Mouse (Mus musculus) limb, embryonic 15.5 days (tissue): ENCODE results near the gene Stab1. TPM values are rescaled to one million over a fixed set of nuclear protein-coding genes. Genes with fewer than 3 reads are reported as not detected.
A peak's percentile ranks its signal among the peaks of the same experiment; 100 is the strongest.

Experiments used
- ATAC-seq: fragments of 200-750 bp; cut with Nextera tagmentation; 2 replicates; pipeline ENCODE4 v1.8.0; 2017; ENCODE audit warnings: low read depth, moderate TSS enrichment; ENCODE audit not compliant: insufficient number of reproducible peaks, low FRiP score, low TSS enrichment
- H3K27ac ChIP-seq: fragments of 300-500 bp; sonication (generic); 2 replicates; pipeline ENCODE4 v1.5.1; 2015; ENCODE audit warnings: moderate library complexity, mild to moderate bottlenecking, inconsistent platforms
- H3K27me3 ChIP-seq: fragments of 300-500 bp; sonication (generic); 2 replicates; pipeline ENCODE4 v1.6.1; 2015; ENCODE audit warnings: inconsistent platforms
- H3K36me3 ChIP-seq: fragments of 300-500 bp; sonication (generic); 2 replicates; pipeline ENCODE4 v1.6.1; 2015; ENCODE audit warnings: inconsistent platforms
- H3K4me1 ChIP-seq: fragments of 300-500 bp; sonication (generic); 2 replicates; pipeline ENCODE4 v1.6.1; 2015; ENCODE audit warnings: inconsistent platforms
- H3K4me2 ChIP-seq: fragments of 300-500 bp; sonication (generic); 2 replicates; pipeline ENCODE4 v1.6.1; 2015; ENCODE audit warnings: mild to moderate bottlenecking, inconsistent platforms
- H3K4me3 ChIP-seq: fragments of 300-500 bp; sonication (generic); 2 replicates; pipeline ENCODE4 v1.5.1; 2015; ENCODE audit warnings: mild to moderate bottlenecking, inconsistent platforms
- H3K9ac ChIP-seq: fragments of 300-500 bp; sonication (generic); 2 replicates; pipeline ENCODE4 v1.6.1; 2015; ENCODE audit warnings: inconsistent platforms
- H3K9me3 ChIP-seq: fragments of 300-500 bp; sonication (generic); 2 replicates; pipeline ENCODE4 v1.6.1; 2016; ENCODE audit warnings: inconsistent platforms
- WGBS: fragments of 180-500 bp; shearing (Covaris S2); methylation state at CpG from one replicate; pipeline ENCODE4 v1.1.7; 2015; 5-methylcytosine and 5-hydroxymethylcytosine counted together
- polyA plus RNA-seq: library from polyadenylated mRNA; unstranded; fragments of >200 nt; fragmentation: Nextera tagmentation; extraction: Ambion mirVana; gene quantifications from 2 replicates; pipeline ENCODE4 v1.2.1, GENCODE M21; 2015

Stab1 gene
- polyA plus RNA-seq, 1 experiment from 2014 or later: 42.5 TPM

DNA sequence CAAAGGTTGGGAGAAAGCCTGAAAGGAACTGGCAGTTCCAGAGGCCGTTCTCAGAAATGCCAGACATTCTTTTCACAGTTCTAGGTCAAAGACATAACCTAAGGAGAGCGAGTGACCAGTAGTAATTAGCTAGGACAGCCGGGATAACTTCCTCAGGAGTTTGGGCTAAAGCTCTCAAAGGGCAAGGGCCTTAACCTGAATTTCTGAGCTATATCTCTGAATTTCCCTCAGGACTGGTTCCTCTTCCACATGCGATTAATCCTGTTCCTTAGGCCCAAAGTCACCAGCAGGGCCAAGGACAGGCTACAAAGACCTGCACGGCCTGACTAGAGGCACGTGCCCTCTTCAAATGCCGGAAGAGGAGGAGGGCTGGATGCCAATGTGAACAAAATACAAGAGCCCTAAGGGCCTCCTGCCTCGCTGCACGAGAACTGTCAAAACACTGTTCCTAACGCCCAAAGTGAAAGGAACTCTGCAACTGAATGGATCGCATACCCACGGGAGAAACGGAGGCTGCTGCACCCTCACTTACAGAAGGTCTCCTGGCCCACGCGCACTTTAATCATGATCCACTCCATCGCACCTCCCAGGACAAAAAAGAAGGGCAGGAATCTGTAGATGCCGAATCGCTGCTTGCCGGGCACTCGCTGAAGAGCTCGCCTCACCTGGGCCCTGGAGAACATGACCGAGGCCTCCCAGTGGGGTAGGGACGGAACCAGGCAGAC lies 40.2 kb downstream of the Stab1 start:
- Histone ChIP-seq H3K36me3 (peaks cover 9% of the 10 kb centered on the region), H3K4me3 (peak overlapping the region; percentile 66), H3K4me1 (peaks cover 55% of the 10 kb centered on the region), H3K27me3 (no peaks in the 10 kb centered on the region), H3K9me3 (no peaks in the 10 kb centered on the region), H3K4me2 (peak overlapping the region; percentile 69), H3K27ac (peak overlapping the region; percentile 84), H3K9ac (peak overlapping the region; percentile 67)
- no peak for ATAC-seq
- under 1% methylated on average over 23 of the region's 23 CpGs for WGBS

GRCm38 (mm10) chr14:31126826-31127225 lies 41.6 kb downstream of the Stab1 start:
- H3K9me3 ChIP-seq: no peaks in the 10 kb centered on the region
- H3K36me3 ChIP-seq: peaks cover 12% of the 10 kb centered on the region
- H3K9ac ChIP-seq: no peak overlapping the region
- H3K4me3 ChIP-seq: no peak overlapping the region
- 0 out of 2 replicates have a peak overlapping the region, but pooled peaks have one; percentile 3 for H3K4me2 ChIP-seq
- no peak overlapping the region for H3K27ac ChIP-seq
- H3K27me3 ChIP-seq: no peaks in the 10 kb centered on the region
- WGBS: 93% methylated on average over 8 of the region's 8 CpGs
- H3K4me1 ChIP-seq: peaks cover 40% of the 10 kb centered on the region
- ATAC-seq: no peak

DNA sequence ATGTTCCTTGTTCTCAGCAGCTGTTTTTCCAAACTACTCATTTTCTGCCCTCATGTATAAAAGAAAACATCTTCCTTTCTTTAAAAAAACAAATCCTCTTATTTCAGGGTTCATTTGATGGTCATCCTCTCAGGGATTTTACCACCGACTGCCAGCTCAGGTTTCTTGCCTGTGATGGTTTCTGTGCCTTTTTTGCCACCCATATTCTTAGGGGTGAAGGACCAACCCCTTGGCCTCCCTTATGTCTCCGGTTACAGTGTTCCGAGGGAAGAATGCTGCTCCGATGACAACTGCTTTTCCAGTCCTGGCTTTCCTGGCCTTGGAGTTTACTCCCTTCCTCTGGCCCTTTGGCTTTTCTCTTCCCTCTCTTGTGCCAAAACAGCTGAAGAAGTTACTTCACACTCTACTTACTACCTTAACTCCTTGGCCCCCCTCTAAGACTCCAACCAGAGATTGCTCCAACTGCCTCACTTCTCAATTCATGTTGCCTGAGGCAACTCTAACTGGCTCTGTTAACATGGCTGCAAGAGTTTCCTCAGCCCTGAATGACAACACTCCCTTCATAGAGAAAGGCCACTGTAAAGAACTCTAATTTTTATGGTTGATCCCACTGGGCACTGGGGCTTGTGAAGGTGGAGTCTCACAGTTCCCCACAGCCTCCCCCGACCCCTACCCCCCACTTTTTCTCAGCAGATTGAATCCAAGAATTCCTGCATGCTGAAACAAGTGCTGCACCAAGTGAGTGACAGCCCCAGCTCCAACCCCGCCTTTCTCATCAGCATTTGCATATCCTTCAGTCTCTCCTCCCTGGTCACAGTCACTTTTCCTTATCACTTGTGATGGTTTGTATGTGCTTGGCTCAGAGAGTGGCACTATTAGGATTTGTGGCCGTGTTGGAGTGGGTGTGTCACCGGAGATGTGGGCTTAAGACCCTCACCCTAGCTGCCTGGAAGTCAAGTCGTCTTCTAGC lies 43.0 kb downstream of the Stab1 start:
- WGBS: 40% methylated on average over 9 of the region's 9 CpGs
- H3K4me1 ChIP-seq: peaks cover 35% of the 10 kb centered on the region
- no peak overlapping the region for H3K4me3 ChIP-seq
- no peaks in the 10 kb centered on the region for H3K27me3 ChIP-seq
- no peak overlapping the region for H3K9ac ChIP-seq
- peak overlapping the region; percentile 78 for H3K27ac ChIP-seq
- no peak for ATAC-seq
- H3K4me2 ChIP-seq: 0 out of 2 replicates have a peak overlapping the region, but pooled peaks have one; percentile 15
- no peaks in the 10 kb centered on the region for H3K9me3 ChIP-seq
- peaks cover 16% of the 10 kb centered on the region for H3K36me3 ChIP-seq

GRCm38 (mm10) chr14:31115522-31115921 lies 52.9 kb downstream of the Stab1 start:
- no peaks in the 10 kb centered on the region for H3K9me3 ChIP-seq
- H3K36me3 ChIP-seq: peaks cover 68% of the 10 kb centered on the region
- H3K4me2 ChIP-seq: no peak overlapping the region
- no peak overlapping the region for H3K4me3 ChIP-seq
- no peaks in the 10 kb centered on the region for H3K4me1 ChIP-seq
- 63% methylated on average over 2 of the region's 2 CpGs for WGBS
- ATAC-seq: no peak
- no peaks in the 10 kb centered on the region for H3K27me3 ChIP-seq
- H3K27ac ChIP-seq: no peak overlapping the region
- H3K9ac ChIP-seq: no peak overlapping the region

GRCm38 (mm10) chr14:31114011-31114410 lies 54.4 kb downstream of the Stab1 start:
- WGBS: 75% methylated on average over 3 of the region's 3 CpGs

DNA sequence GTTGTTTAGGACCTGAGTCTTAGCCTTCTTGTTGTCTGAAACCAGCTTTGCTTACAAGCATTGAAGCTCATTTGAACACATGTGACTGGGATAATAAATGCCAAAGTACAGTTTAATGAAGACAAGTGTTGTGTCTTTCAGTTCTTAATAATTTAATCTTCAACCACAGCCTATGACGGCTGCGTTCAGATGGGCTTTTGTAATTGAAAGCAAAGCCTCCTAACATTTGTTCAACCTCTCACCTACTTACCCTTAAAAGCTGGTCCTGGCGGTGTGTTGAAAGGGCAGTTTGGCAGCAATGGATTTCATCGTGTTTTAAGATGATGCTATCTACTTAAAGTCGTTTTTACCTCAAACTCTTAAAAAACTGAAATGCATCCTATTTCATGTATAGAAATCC lies 56.3 kb downstream of the Stab1 start:
- no peaks in the 10 kb centered on the region for H3K27me3 ChIP-seq
- no peaks in the 10 kb centered on the region for H3K4me1 ChIP-seq
- no peak overlapping the region for H3K4me3 ChIP-seq
- H3K27ac ChIP-seq: no peak overlapping the region
- 84% methylated on average over 5 of the region's 5 CpGs for WGBS
- no peak for ATAC-seq
- H3K9ac ChIP-seq: no peak overlapping the region
- peaks cover 76% of the 10 kb centered on the region for H3K36me3 ChIP-seq
- no peak overlapping the region for H3K4me2 ChIP-seq
- no peaks in the 10 kb centered on the region for H3K9me3 ChIP-seq

More at GRCm38 (mm10) chr14:31114011-31114410, 54.4 kb downstream of the Stab1 start:
- no peaks in the 10 kb centered on the region for H3K9me3 ChIP-seq
- no peaks in the 10 kb centered on the region for H3K27me3 ChIP-seq
- no peaks in the 10 kb centered on the region for H3K4me1 ChIP-seq
- no peak overlapping the region for H3K9ac ChIP-seq
- H3K4me2 ChIP-seq: no peak overlapping the region
- H3K4me3 ChIP-seq: no peak overlapping the region
- ATAC-seq: no peak
- peaks cover 75% of the 10 kb centered on the region for H3K36me3 ChIP-seq
- H3K27ac ChIP-seq: no peak overlapping the region

DNA sequence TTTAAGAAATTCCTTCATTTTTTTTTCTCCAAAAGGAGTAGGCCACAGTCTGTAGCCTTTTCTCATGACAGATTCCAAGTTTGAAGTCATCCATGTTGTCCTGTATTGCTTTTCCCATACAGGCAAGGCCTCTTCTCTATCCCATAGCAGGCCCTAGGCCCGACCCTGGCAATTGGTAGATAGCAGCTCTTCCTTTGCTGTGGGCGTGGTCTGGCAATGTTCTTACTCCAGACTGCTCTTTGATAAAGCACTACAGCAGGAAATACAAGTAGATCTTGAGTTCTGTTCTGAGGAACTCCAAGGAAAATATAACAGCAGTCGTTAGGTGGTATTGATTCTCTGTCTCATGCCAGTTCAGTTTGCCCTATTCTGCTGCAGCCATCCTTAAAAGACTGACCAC lies 57.8 kb downstream of the Stab1 start:
- Histone ChIP-seq H3K4me1 (no peaks in the 10 kb centered on the region), H3K9ac (no peak overlapping the region), H3K9me3 (no peaks in the 10 kb centered on the region), H3K27me3 (no peaks in the 10 kb centered on the region), H3K4me3 (no peak overlapping the region), H3K4me2 (no peak overlapping the region), H3K27ac (no peak overlapping the region), H3K36me3 (peaks cover 77% of the 10 kb centered on the region)
- 74% methylated on average over 3 of the region's 3 CpGs for WGBS
- no peak for ATAC-seq

- Histone ChIP-seq H3K4me1 (no peaks in the 10 kb centered on the region), H3K4me2 (no peak overlapping the region), H3K36me3 (peaks cover 57% of the 10 kb centered on the region), H3K9me3 (no peaks in the 10 kb centered on the region), H3K27ac (no peak overlapping the region), H3K27me3 (no peaks in the 10 kb centered on the region), H3K4me3 (no peak overlapping the region), H3K9ac (no peak overlapping the region)
- no peak for ATAC-seq
- 77% methylated on average over 2 of the region's 2 CpGs for WGBS
Measured at GRCm38 (mm10) chr14:31105156-31105555, 63.3 kb downstream of the Stab1 start.

DNA sequence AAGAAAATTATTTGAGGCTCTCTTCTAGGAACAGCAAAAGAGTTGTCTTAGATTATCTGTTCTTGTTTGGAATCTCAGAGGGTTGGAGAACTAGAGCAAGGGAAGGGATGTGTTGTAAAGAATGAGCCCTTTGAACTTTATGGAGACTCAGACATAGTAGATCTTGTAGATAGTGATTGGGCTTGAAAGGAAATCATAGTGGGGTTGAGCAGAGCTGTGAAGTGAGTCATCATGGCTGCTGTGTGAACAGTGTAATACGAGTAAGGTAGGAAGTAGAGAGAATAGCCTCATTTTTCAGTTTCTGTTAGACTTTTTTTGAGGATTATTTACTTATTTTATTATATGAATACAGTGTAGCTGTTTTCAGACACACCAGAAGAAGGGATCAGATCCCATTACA lies 78.5 kb downstream of the Stab1 start:
- Histone ChIP-seq H3K4me2 (no peak overlapping the region), H3K27ac (no peak overlapping the region), H3K9me3 (no peaks in the 10 kb centered on the region), H3K27me3 (no peaks in the 10 kb centered on the region), H3K4me1 (no peaks in the 10 kb centered on the region), H3K9ac (no peak overlapping the region), H3K4me3 (no peak overlapping the region), H3K36me3 (peaks cover 81% of the 10 kb centered on the region)
- 82% methylated on average over 1 of the region's 1 CpGs for WGBS
- no peak for ATAC-seq

Other genes with a start within 250 kb of the Stab1 start
- gene Itih3, start 244.9 kb downstream of the Stab1 start, polyA plus RNA-seq: 0.42 and 1.4 TPM in 2 replicates
- 0.20 TPM in 1 of 2 replicates, not detected in the other for gene Itih1, start 225.4 kb downstream of the Stab1 start, polyA plus RNA-seq
- 10.1 and 11.2 TPM in 2 replicates for gene Nek4, start 217.3 kb downstream of the Stab1 start, polyA plus RNA-seq
- 62.8 and 67.4 TPM in 2 replicates for gene Glt8d1, start 167.2 kb downstream of the Stab1 start, polyA plus RNA-seq
- gene Spcs1, start 167.0 kb downstream of the Stab1 start, polyA plus RNA-seq: 417 and 446 TPM in 2 replicates
- gene Pbrm1, start 149.5 kb downstream of the Stab1 start, polyA plus RNA-seq: 106 and 117 TPM in 2 replicates
- 105 and 113 TPM in 2 replicates for gene Gnl3, start 149.5 kb downstream of the Stab1 start, polyA plus RNA-seq
- gene Smim4, start 39.7 kb downstream of the Stab1 start, polyA plus RNA-seq: 58.9 and 64.1 TPM in 2 replicates
- gene Nt5dc2, start 37.6 kb downstream of the Stab1 start, polyA plus RNA-seq: 336 and 349 TPM in 2 replicates
- 276 and 549 TPM in 2 replicates for gene Tnnc1, start 39.7 kb upstream of the Stab1 start, polyA plus RNA-seq
- 336 and 363 TPM in 2 replicates for gene Nisch, start 48.3 kb upstream of the Stab1 start, polyA plus RNA-seq
- 1.2 and 1.5 TPM in 2 replicates for gene Sema3g, start 49.2 kb upstream of the Stab1 start, polyA plus RNA-seq
- 9.5 and 12.5 TPM in 2 replicates for gene Phf7, start 82.7 kb upstream of the Stab1 start, polyA plus RNA-seq
- 74.5 and 75.4 TPM in 2 replicates for gene Bap1, start 82.8 kb upstream of the Stab1 start, polyA plus RNA-seq
- 6.0 and 6.1 TPM in 2 replicates for gene Dnah1, start 155.3 kb upstream of the Stab1 start, polyA plus RNA-seq
- gene Capn7, start 168.0 kb upstream of the Stab1 start, polyA plus RNA-seq: 42.7 and 43.9 TPM in 2 replicates